Mouse (Mus musculus): Measurements from ENCODE around the gene Carhsp1. TPM values are rescaled to one million over a fixed set of nuclear protein-coding genes. Genes with fewer than 3 reads are reported as not detected.

Carhsp1 gene
- 19.5 and 21.4 TPM in 2 replicates for total RNA-seq (2012; rRNA removed)
- 10 to 100 TPM in 1 of 2 experiments, not detected in 1; 28.0 TPM for polyA plus RNA-seq (2012; ENCODE audit: insufficient read depth in 1 of 2, insufficient read length in 2 of 2, low read depth in 1 of 2, low replicate concordance in 2 of 2, missing spikeins in 1 of 2)

GRCm38 (mm10) chr16:8671551-8672349, at the start of gene Carhsp1:
Gene Carhsp1 (minus strand): TSS chr16:8672155.
- peak; percentile 96 for DNase-seq (ENCODE audit: low read depth, low spot score)
- Histone ChIP-seq H3K79me2 (ENCODE audit: control insufficient read depth, insufficient read depth, low read length, poor library complexity) (no peaks in the 10 kb centered on the region; the same call in none of the 2 replicates), H3K4me3 (ENCODE audit: control insufficient read depth in 1 of 2, insufficient read depth in 1 of 2, low read depth in 2 of 2, low read length in 2 of 2) (peak within 1 kb of the TSS; percentile 62 to 68), H3K27ac (ENCODE audit: control insufficient read depth, low read depth, low read length) (peak within 1 kb of the TSS; percentile 68), H3K27me3 (ENCODE audit: control insufficient read depth in 1 of 2, insufficient read depth in 2 of 2, low read length in 2 of 2) (no peaks in the 10 kb centered on the region), H3K9me3 (replicated peaks; ENCODE audit: insufficient read depth, low read length) (no peaks in the 10 kb centered on the region), H3K9ac (ENCODE audit: control insufficient read depth, low read depth, low read length, poor library complexity, severe bottlenecking) (peak within 1 kb of the TSS; percentile 71), H3K4me1 (ENCODE audit: control insufficient read depth in 1 of 2, insufficient read depth in 2 of 2, low read length in 2 of 2) (peaks cover 10 to 42% of the 10 kb centered on the region in 2 experiments), H3K36me3 (ENCODE audit: control insufficient read depth in 1 of 2, insufficient read depth in 2 of 2, low read length in 2 of 2) (peaks cover 0 to 25% of the 10 kb centered on the region in 2 experiments; a peak in 2 of 4 replicates)
- TF ChIP-seq POLR2AphosphoS5 (IDR thresholded peaks at IDR 0.05; ENCODE audit: borderline replicate concordance, low read depth, low read length) (no peak), ZC3H11A (IDR thresholded peaks at IDR 0.05; ENCODE audit: low read depth, low read length) (no peak), GABPA (IDR thresholded peaks at IDR 0.05; ENCODE audit: low read depth, low read length) (no peak), HCFC1 (IDR thresholded peaks at IDR 0.05; ENCODE audit: low read depth, low read length) (peak; percentile 11; the same call in 1 of the 2 replicates), MAX (IDR thresholded peaks at IDR 0.05; ENCODE audit: low read length) (peak; percentile 78), MAZ (IDR thresholded peaks at IDR 0.05; ENCODE audit: low read depth, low read length) (peak; percentile 64), ETS1 (IDR thresholded peaks at IDR 0.05; ENCODE audit: low read depth, low read length) (peak; percentile 45; the same call in 1 of the 2 replicates), NELFE (IDR thresholded peaks at IDR 0.05; ENCODE audit: low read depth, low read length) (peak; percentile 72), E2F4 (IDR thresholded peaks at IDR 0.05; ENCODE audit: borderline replicate concordance, low read depth, low read length) (0 out of 2 replicates have a peak, but pooled peaks have one; percentile 36), SMC3 (IDR thresholded peaks at IDR 0.05; ENCODE audit: low read depth, low read length) (peak; percentile 12; the same call in 1 of the 2 replicates), TBP (IDR thresholded peaks at IDR 0.05; ENCODE audit: low read depth, low read length) (peak; percentile 73), ZMIZ1 (IDR thresholded peaks at IDR 0.05; ENCODE audit: low read depth, low read length) (peak; percentile 90), RAD21 (IDR thresholded peaks at IDR 0.05; ENCODE audit: low read depth, low read length) (no peak), POLR2AphosphoS2 (IDR thresholded peaks at IDR 0.05; ENCODE audit: low read length) (peak; percentile 86), MEF2A (IDR thresholded peaks at IDR 0.05; ENCODE audit: extremely low read depth, insufficient replicate concordance, low read depth, low read length, poor library complexity, severe bottlenecking) (no peak), USF1 (IDR thresholded peaks at IDR 0.05; ENCODE audit: low read depth, low read length) (0 out of 2 replicates have a peak, but pooled peaks have one; percentile 7), SIN3A (IDR thresholded peaks at IDR 0.05; ENCODE audit: low read length) (peak; percentile 37; the same call in 1 of the 2 replicates), EP300 (IDR thresholded peaks at IDR 0.05; ENCODE audit: low read depth in 1 of 2, low read length in 2 of 2) (0 out of 4 replicates have a peak, but pooled peaks of 1 of the 2 experiments have one; percentile 18), ELF1 (IDR thresholded peaks at IDR 0.05; ENCODE audit: low read depth, low read length) (peak; percentile 31; the same call in 1 of the 2 replicates), TCF12 (IDR thresholded peaks at IDR 0.05; ENCODE audit: low read depth, low read length) (peak; percentile 69), POLR2A (IDR thresholded peaks at IDR 0.05; ENCODE audit: control insufficient read depth in 1 of 2, insufficient read depth in 1 of 2, low read depth in 1 of 2, low read length in 2 of 2, poor library complexity in 1 of 2) (peak; percentile 34 to 87; a peak in 3 of 4 replicates)

All from MEL (cell line).